Mouse (Mus musculus) testis, adult 2 months (tissue): ENCODE data around the gene Csmd2. TPM values are rescaled to one million over a fixed set of nuclear protein-coding genes. Genes with fewer than 3 reads are reported as not detected.
A peak's percentile ranks its signal among the peaks of the same experiment; 100 is the strongest.

Experiments used
- H3K27ac ChIP-seq: fragments of 200-500 bp; 2 replicates; pipeline ENCODE4 v1.5.1; 2012; ENCODE audit warnings: low read depth, low read length; ENCODE audit not compliant: control insufficient read depth, insufficient read depth
- H3K27me3 ChIP-seq: fragments of 200-500 bp; 2 replicates; pipeline ENCODE4 v1.6.1; 2012; ENCODE audit warnings: mild to moderate bottlenecking, low read length, moderate library complexity; ENCODE audit not compliant: control insufficient read depth, insufficient read depth
- H3K36me3 ChIP-seq: fragments of 200-500 bp; 2 replicates; pipeline ENCODE4 v1.6.1; 2012; ENCODE audit warnings: mild to moderate bottlenecking, low read length; ENCODE audit not compliant: control insufficient read depth, insufficient read depth
- H3K4me1 ChIP-seq: fragments of 200-500 bp; 2 replicates; pipeline ENCODE4 v1.6.1; 2012; ENCODE audit warnings: low read length; ENCODE audit not compliant: control insufficient read depth, insufficient read depth
- H3K4me3 ChIP-seq: fragments of 200-500 bp; 2 replicates; pipeline ENCODE4 v1.5.1; 2012; ENCODE audit warnings: low read depth, mild to moderate bottlenecking, low read length, moderate library complexity, mixed read lengths; ENCODE audit not compliant: control insufficient read depth
- CTCF ChIP-seq: fragments of 200-500 bp; IDR thresholded peaks from 2 replicates; pipeline ENCODE4 v1.5.1; 2012; ENCODE audit warnings: low read depth, mild to moderate bottlenecking, inconsistent platforms, low read length, moderate library complexity; ENCODE audit not compliant: control insufficient read depth, insufficient read depth, insufficient replicate concordance
- POLR2A ChIP-seq: fragments of 200-500 bp; IDR thresholded peaks from 2 replicates; pipeline ENCODE4 v1.6.1; 2012; ENCODE audit warnings: low read depth, mild to moderate bottlenecking, inconsistent platforms, low read length, moderate library complexity; ENCODE audit not compliant: control insufficient read depth
- polyA plus RNA-seq: library from polyadenylated mRNA; depleted of rRNA; stranded (reverse); fragments of >200 nt; gene quantifications from 2 replicates; pipeline ENCODE4 v1.2.3, GENCODE M21; 2012

Gene Csmd2
- polyA plus RNA-seq, 1 experiment: 2.6 TPM

- no peaks in the 10 kb centered on the region for H3K27me3 ChIP-seq
- no peak for TF ChIP-seq POLR2A
- no peak for TF ChIP-seq CTCF
- H3K4me1 ChIP-seq: no peaks in the 10 kb centered on the region
- peak overlapping the region; percentile 85 for H3K4me3 ChIP-seq
- H3K36me3 ChIP-seq: no peaks in the 10 kb centered on the region
- H3K27ac ChIP-seq: no peak overlapping the region
Measured at GRCm38 (mm10) chr4:128259211-128259610, 271.6 kb downstream of the Csmd2 start.

GRCm38 (mm10) chr4:128260907-128261560, 273.4 kb downstream of the Csmd2 start, which contains the start of gene Hmgb4:
Gene Hmgb4 (minus strand): TSS chr4:128260957.
- H3K27me3 ChIP-seq: no peaks in the 10 kb centered on the region
- no peaks in the 10 kb centered on the region for H3K36me3 ChIP-seq
- H3K4me3 ChIP-seq: peak within 1 kb of the TSS; percentile 85
- TF ChIP-seq CTCF (no peak), POLR2A (no peak)
- peak within 1 kb of the TSS; percentile 60; the same call in 1 of the 2 replicates for H3K27ac ChIP-seq
- H3K4me1 ChIP-seq: no peaks in the 10 kb centered on the region

- no peak overlapping the region for H3K27ac ChIP-seq
- H3K4me1 ChIP-seq: no peaks in the 10 kb centered on the region
- no peak overlapping the region for H3K4me3 ChIP-seq
- no peaks in the 10 kb centered on the region for H3K27me3 ChIP-seq
- no peak for TF ChIP-seq POLR2A
- TF ChIP-seq CTCF: no peak
- H3K36me3 ChIP-seq: no peaks in the 10 kb centered on the region
Measured at GRCm38 (mm10) chr4:128264491-128264890, 276.8 kb downstream of the Csmd2 start.

GRCm38 (mm10) chr4:128265341-128265740, 277.7 kb downstream of the Csmd2 start:
- Histone ChIP-seq H3K27me3 (no peaks in the 10 kb centered on the region), H3K27ac (no peak overlapping the region), H3K36me3 (no peaks in the 10 kb centered on the region), H3K4me3 (no peak overlapping the region), H3K4me1 (no peaks in the 10 kb centered on the region)
- TF ChIP-seq POLR2A: no peak
- no peak for TF ChIP-seq CTCF

GRCm38 (mm10) chr4:128269261-128269875, 281.7 kb downstream of the Csmd2 start:
- no peak for TF ChIP-seq CTCF
- no peak for TF ChIP-seq POLR2A
- no peaks in the 10 kb centered on the region for H3K36me3 ChIP-seq
- H3K4me1 ChIP-seq: no peaks in the 10 kb centered on the region; the same call in 1 of the 2 replicates
- no peaks in the 10 kb centered on the region for H3K27me3 ChIP-seq
- no peak overlapping the region for H3K4me3 ChIP-seq
- H3K27ac ChIP-seq: no peak overlapping the region

- no peaks in the 10 kb centered on the region; the same call in 1 of the 2 replicates for H3K4me1 ChIP-seq
- H3K36me3 ChIP-seq: no peaks in the 10 kb centered on the region
- H3K4me3 ChIP-seq: no peak overlapping the region
- H3K27ac ChIP-seq: no peak overlapping the region
- no peak for TF ChIP-seq POLR2A
- no peak for TF ChIP-seq CTCF
- H3K27me3 ChIP-seq: no peaks in the 10 kb centered on the region
Measured at GRCm38 (mm10) chr4:128270177-128270576, 282.5 kb downstream of the Csmd2 start.

GRCm38 (mm10) chr4:128270931-128271330, 283.3 kb downstream of the Csmd2 start:
- no peaks in the 10 kb centered on the region for H3K27me3 ChIP-seq
- no peak overlapping the region for H3K27ac ChIP-seq
- no peak for TF ChIP-seq POLR2A
- TF ChIP-seq CTCF: no peak
- H3K4me3 ChIP-seq: no peak overlapping the region
- H3K4me1 ChIP-seq: no peaks in the 10 kb centered on the region; the same call in 1 of the 2 replicates
- no peaks in the 10 kb centered on the region for H3K36me3 ChIP-seq

- Histone ChIP-seq H3K4me1 (no peaks in the 10 kb centered on the region; the same call in 1 of the 2 replicates), H3K27me3 (no peaks in the 10 kb centered on the region), H3K27ac (no peak overlapping the region), H3K4me3 (no peak overlapping the region), H3K36me3 (no peaks in the 10 kb centered on the region)
- TF ChIP-seq CTCF (no peak), POLR2A (no peak)
Measured at GRCm38 (mm10) chr4:128272501-128272900, 284.8 kb downstream of the Csmd2 start.
